Mouse (Mus musculus) layer of hippocampus, postnatal 14 days (tissue): Measurements from ENCODE around the gene Dhcr24. TPM values are rescaled to one million over a fixed set of nuclear protein-coding genes. Genes with fewer than 3 reads are reported as not detected.

Experiments
- DNase-seq, 2 experiments: peaks; one replicate each; pipeline ENCODE4 v3.0.0; 2021 to 2022; ENCODE audit warnings: low spot score in 2 of 2, mixed read lengths in 1 of 2
- total RNA-seq, 2 experiments: library from RNA; stranded (reverse); gene quantifications; 2 replicates each; pipeline ENCODE4 v1.2.3; 2021

The Dhcr24 gene
- total RNA-seq, 2 experiments from 2014 or later, result 93.8 to 106 TPM

GRCm38 (mm10) chr4:106633281-106634085 is 72.6 kb downstream of the Dhcr24 start:
- DNase-seq, result peak in 1 of 2 experiments; percentile 49

GRCm38 (mm10) chr4:106634086-106634479 is 73.2 kb downstream of the Dhcr24 start:
- DNase-seq, result no peak

Other genes starting within 250 kb of the Dhcr24 start
- gene Usp24, start 244.8 kb upstream of the Dhcr24 start, total RNA-seq, result 10 to 100 TPM; 44.1 to 47.7 TPM
- under 1 TPM; 0.45 to 0.53 TPM for gene Pcsk9, start 96.7 kb upstream of the Dhcr24 start, total RNA-seq
- gene Bsnd, start 68.8 kb upstream of the Dhcr24 start, total RNA-seq, result under 1 TPM in 1 of 2 experiments, not detected in 1; 0.17 TPM
- gene Lexm, start 56.2 kb downstream of the Dhcr24 start, total RNA-seq, result not detected
- under 1 TPM; 0.91 to 0.94 TPM for gene Ttc22, start 61.4 kb downstream of the Dhcr24 start, total RNA-seq
- 1 to 10 TPM; 6.8 to 7.3 TPM for gene Pars2, start 90.0 kb downstream of the Dhcr24 start, total RNA-seq
- 10 to 100 TPM; 38.7 to 41.3 TPM for gene Ttc4, start 117.9 kb downstream of the Dhcr24 start, total RNA-seq
- gene Mroh7, start 169.9 kb downstream of the Dhcr24 start, total RNA-seq, result 1 to 10 TPM; 1.5 to 2.1 TPM
- not detected for gene Fam151a, start 172.9 kb downstream of the Dhcr24 start, total RNA-seq
- gene Acot11, start 244.0 kb downstream of the Dhcr24 start, total RNA-seq, result 10 to 100 TPM; 43.7 to 53.3 TPM